Mouse (Mus musculus) neural tube, embryonic 14.5 days (tissue): Measurements from ENCODE around the gene Gm10234. TPM values are rescaled to one million over a fixed set of nuclear protein-coding genes. Genes with fewer than 3 reads are reported as not detected.
A peak's percentile ranks its signal among the peaks of the same experiment; 100 is the strongest.

Experiments
- ATAC-seq: fragments of 200-750 bp; cut with Nextera tagmentation; 2 replicates; pipeline ENCODE4 v1.8.0; 2017; ENCODE audit warnings: low read depth, mild to moderate bottlenecking, moderate TSS enrichment, moderate library complexity
- H3K27ac ChIP-seq: fragments of 300-500 bp; sonication (generic); 2 replicates; pipeline ENCODE4 v1.5.1; 2014; ENCODE audit warnings: low read depth, mild to moderate bottlenecking, control low read depth, low read length, moderate library complexity, mixed read lengths
- H3K27me3 ChIP-seq: fragments of 300-500 bp; sonication (generic); 2 replicates; pipeline ENCODE4 v1.6.1; 2014; ENCODE audit warnings: low read length; ENCODE audit not compliant: control insufficient read depth, insufficient read depth
- H3K36me3 ChIP-seq: fragments of 300-500 bp; sonication (generic); 2 replicates; pipeline ENCODE4 v1.6.1; 2014; ENCODE audit warnings: low read length, mixed read lengths; ENCODE audit not compliant: control insufficient read depth, insufficient read depth
- H3K4me1 ChIP-seq: fragments of 300-500 bp; sonication (generic); 2 replicates; pipeline ENCODE4 v1.6.1; 2014; ENCODE audit warnings: low read length; ENCODE audit not compliant: control insufficient read depth, insufficient read depth
- H3K4me2 ChIP-seq: fragments of 300-500 bp; sonication (generic); 2 replicates; pipeline ENCODE4 v1.6.1; 2014; ENCODE audit warnings: mild to moderate bottlenecking, low read depth, low read length, control low read depth
- H3K4me3 ChIP-seq: fragments of 300-500 bp; sonication (generic); 2 replicates; pipeline ENCODE4 v1.5.1; 2014; ENCODE audit warnings: low read depth, low read length, control low read depth, mixed read lengths
- H3K9ac ChIP-seq: fragments of 300-500 bp; sonication (generic); replicated peaks from 2 replicates; pipeline ENCODE4 v1.6.1; 2014; ENCODE audit warnings: low read depth, mild to moderate bottlenecking, control low read depth, low read length, mixed read lengths
- H3K9me3 ChIP-seq: fragments of 300-500 bp; sonication (generic); 2 replicates; pipeline ENCODE4 v1.6.1; 2016; ENCODE audit warnings: low read length; ENCODE audit not compliant: control insufficient read depth
- WGBS: fragments of 180-500 bp; shearing (Covaris S2); extraction: QIAGEN DNeasy Blood & Tissue Kit; methylation state at CpG from one replicate; pipeline ENCODE4 v1.1.7; 2014; 5-methylcytosine and 5-hydroxymethylcytosine counted together
- polyA plus RNA-seq: library from polyadenylated mRNA; unstranded; fragments of >200 nt; fragmentation: Nextera tagmentation; extraction: Ambion mirVana; gene quantifications from 2 replicates; pipeline ENCODE4 v1.2.1, GENCODE M21; 2014

The Gm10234 gene
- not detected in 2 replicates for polyA plus RNA-seq

GRCm38 (mm10) chr6:95321812-95322211, at the start of gene Gm10234:
Gene Gm10234, plus strand, starts transcription at chr6:95322112.
- H3K27ac ChIP-seq = no peak within 1 kb of the TSS
- no peak for ATAC-seq
- no peak within 1 kb of the TSS for H3K4me3 ChIP-seq
- H3K9me3 ChIP-seq = no peaks in the 10 kb centered on the region
- H3K4me1 ChIP-seq = no peaks in the 10 kb centered on the region
- H3K27me3 ChIP-seq = no peaks in the 10 kb centered on the region
- H3K4me2 ChIP-seq = no peak within 1 kb of the TSS
- no peaks in the 10 kb centered on the region for H3K36me3 ChIP-seq
- H3K9ac ChIP-seq = no peak within 1 kb of the TSS

DNA sequence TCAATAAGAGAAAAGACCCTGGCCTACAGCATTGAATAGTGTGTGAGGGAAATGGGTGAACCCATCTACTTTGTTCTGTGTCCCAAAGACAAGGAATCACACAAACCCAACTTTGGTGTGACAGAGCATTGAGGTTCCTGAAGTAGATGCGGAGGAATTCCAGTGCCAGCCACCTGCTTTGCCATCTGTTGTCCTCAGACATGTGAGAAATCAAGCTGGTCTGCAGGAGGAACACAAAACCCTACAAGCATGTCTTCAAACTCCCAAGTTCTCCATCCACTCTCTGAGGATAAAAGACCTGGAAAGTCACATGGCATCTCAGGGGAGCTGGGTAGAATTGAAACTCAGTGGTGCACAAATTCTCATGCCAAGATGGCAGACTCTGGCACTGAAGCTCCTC, 44.3 kb upstream of the Gm10234 start:
- no peak for ATAC-seq
- Histone ChIP-seq H3K9me3 (no peaks in the 10 kb centered on the region), H3K4me3 (no peak overlapping the region), H3K4me2 (no peak overlapping the region), H3K27me3 (no peaks in the 10 kb centered on the region), H3K27ac (no peak overlapping the region), H3K36me3 (no peaks in the 10 kb centered on the region), H3K9ac (no peak overlapping the region), H3K4me1 (no peaks in the 10 kb centered on the region)
- 93% methylated on average over 1 of the region's 1 CpGs for WGBS

- Histone ChIP-seq H3K27ac (no peak overlapping the region), H3K9me3 (no peaks in the 10 kb centered on the region), H3K4me3 (no peak overlapping the region), H3K36me3 (no peaks in the 10 kb centered on the region), H3K9ac (no peak overlapping the region), H3K4me2 (no peak overlapping the region), H3K27me3 (no peaks in the 10 kb centered on the region), H3K4me1 (no peaks in the 10 kb centered on the region)
- no peak for ATAC-seq
- 74% methylated on average over 4 of the region's 4 CpGs for WGBS
Measured at GRCm38 (mm10) chr6:95296025-95296424, 25.9 kb upstream of the Gm10234 start.

- Histone ChIP-seq H3K27ac (no peak overlapping the region), H3K4me2 (no peak overlapping the region), H3K27me3 (no peaks in the 10 kb centered on the region), H3K36me3 (no peaks in the 10 kb centered on the region), H3K9ac (no peak overlapping the region), H3K4me3 (no peak overlapping the region), H3K4me1 (no peaks in the 10 kb centered on the region), H3K9me3 (no peaks in the 10 kb centered on the region)
- 79% methylated on average over 3 of the region's 3 CpGs for WGBS
- no peak for ATAC-seq
Measured at GRCm38 (mm10) chr6:95298387-95298786, 23.5 kb upstream of the Gm10234 start.

DNA sequence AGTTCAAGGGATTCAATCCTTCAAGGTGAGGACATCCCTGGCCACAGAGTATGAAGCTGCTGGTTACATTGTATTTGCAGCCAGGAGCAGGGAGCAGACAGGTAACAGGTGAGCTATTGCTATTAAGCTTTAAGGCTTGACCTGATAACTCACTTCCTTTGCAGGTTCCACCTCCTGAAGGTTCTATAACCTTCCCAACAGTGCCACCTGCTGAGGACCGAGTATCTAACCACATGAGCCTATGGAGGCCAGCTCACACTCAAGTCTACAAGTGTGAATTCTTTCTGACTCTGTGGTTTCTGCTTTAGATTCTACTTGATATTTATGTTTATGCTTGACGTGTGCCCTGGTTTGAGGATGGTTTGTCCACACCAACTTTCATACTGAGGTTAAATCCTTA, 21.3 kb upstream of the Gm10234 start:
- H3K4me1 ChIP-seq = no peaks in the 10 kb centered on the region
- H3K27me3 ChIP-seq = no peaks in the 10 kb centered on the region
- no peak overlapping the region for H3K9ac ChIP-seq
- 75% methylated on average over 2 of the region's 2 CpGs for WGBS
- no peak overlapping the region for H3K27ac ChIP-seq
- no peak for ATAC-seq
- no peaks in the 10 kb centered on the region for H3K9me3 ChIP-seq
- no peak overlapping the region for H3K4me3 ChIP-seq
- no peak overlapping the region for H3K4me2 ChIP-seq
- H3K36me3 ChIP-seq = no peaks in the 10 kb centered on the region

DNA sequence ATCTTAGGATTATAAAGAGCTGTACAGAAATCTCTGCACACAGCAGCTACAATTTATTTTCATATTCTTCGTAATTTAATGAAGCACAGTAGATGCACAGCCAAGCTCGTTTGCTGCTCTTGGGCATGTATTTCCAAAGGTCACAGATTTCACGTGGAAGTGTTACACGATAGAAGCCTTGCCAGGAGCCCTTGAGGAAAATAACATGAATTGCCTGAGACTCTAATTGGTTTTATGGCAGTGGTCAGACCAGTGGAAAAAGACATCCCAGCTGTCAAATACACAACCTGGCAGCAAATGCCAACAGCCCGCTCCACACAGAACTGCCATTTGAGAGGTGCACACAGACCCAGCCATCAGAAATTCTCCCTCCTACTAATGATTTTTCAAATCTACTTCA, 9.3 kb downstream of the Gm10234 start:
- H3K36me3 ChIP-seq = no peaks in the 10 kb centered on the region
- no peaks in the 10 kb centered on the region for H3K9me3 ChIP-seq
- H3K4me3 ChIP-seq = no peak overlapping the region
- no peaks in the 10 kb centered on the region for H3K27me3 ChIP-seq
- no peak overlapping the region for H3K4me2 ChIP-seq
- WGBS = 47% methylated on average over 5 of the region's 5 CpGs
- H3K4me1 ChIP-seq = no peaks in the 10 kb centered on the region
- H3K9ac ChIP-seq = no peak overlapping the region
- no peak for ATAC-seq
- H3K27ac ChIP-seq = 0 out of 2 replicates have a peak overlapping the region, but pooled peaks have one; percentile 28

DNA sequence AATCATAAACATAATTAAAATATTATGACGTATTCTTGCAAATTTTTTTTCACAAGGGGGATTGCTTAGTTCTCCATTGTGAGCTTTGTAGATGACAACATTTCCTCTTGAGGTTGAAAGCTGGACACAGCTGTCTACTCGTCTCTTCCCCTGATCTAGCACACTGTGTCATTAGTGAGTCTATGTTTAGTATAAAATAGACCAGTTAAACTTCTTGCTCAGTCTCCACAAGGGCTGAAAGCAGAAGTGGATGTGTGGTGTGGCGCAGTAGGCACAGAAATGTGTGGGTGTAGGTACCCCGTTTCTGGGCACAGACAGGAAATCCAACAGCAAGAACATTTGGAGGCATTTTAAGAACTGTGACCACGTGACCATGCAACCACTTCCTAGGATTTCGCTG, 12.9 kb downstream of the Gm10234 start:
- Histone ChIP-seq H3K27me3 (no peaks in the 10 kb centered on the region), H3K36me3 (no peaks in the 10 kb centered on the region), H3K27ac (no peak overlapping the region), H3K9me3 (no peaks in the 10 kb centered on the region), H3K4me1 (no peaks in the 10 kb centered on the region), H3K9ac (no peak overlapping the region), H3K4me2 (no peak overlapping the region), H3K4me3 (no peak overlapping the region)
- whole genome bisulfite sequencing = 89% methylated on average over 6 of the region's 6 CpGs
- no peak for ATAC-seq

DNA sequence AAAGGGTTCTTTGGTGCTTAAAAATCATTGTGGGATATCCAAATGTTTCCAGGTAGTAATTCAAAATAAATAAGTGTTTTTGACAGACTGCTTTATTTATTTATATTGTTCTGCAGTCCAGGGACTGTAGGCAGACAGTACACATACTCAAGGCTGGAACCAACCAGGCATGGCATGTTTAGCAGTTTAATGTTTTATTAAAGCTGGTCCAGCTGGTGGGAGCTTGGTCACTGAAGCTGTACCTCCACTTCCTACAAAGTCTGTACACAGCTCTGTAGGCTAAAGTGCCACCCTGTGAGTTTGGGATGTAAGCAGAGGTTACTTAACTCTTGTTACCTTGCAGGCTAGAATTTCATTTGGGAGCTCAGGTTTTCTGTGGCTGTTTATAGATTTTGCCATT, 27.5 kb downstream of the Gm10234 start:
- Histone ChIP-seq H3K4me3 (no peak overlapping the region), H3K9ac (no peak overlapping the region), H3K27ac (no peak overlapping the region), H3K4me2 (no peak overlapping the region), H3K27me3 (no peaks in the 10 kb centered on the region), H3K36me3 (no peaks in the 10 kb centered on the region), H3K4me1 (no peaks in the 10 kb centered on the region), H3K9me3 (no peaks in the 10 kb centered on the region)
- ATAC-seq = no peak

DNA sequence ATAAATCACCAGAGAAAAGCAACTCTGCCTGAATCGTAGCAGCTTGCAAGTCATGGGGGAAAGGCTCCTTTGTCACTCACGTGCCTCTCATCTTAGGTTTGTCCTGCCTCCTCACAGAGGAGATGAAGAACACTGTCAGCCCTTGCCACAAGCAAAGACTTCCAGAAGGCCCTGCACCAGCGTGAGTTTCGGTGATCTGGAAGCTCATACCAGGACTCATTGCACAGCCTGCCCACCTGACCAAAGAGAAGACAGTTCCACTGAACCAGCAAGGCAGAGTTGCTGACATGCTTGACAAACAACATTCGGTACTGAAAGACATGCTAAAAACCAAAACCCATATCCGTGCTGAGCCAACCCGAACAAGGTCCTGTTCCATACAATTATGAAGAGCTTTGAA, 31.1 kb downstream of the Gm10234 start:
- Histone ChIP-seq H3K27ac (no peak overlapping the region), H3K9ac (no peak overlapping the region), H3K4me1 (no peaks in the 10 kb centered on the region), H3K4me2 (no peak overlapping the region), H3K27me3 (no peaks in the 10 kb centered on the region), H3K36me3 (no peaks in the 10 kb centered on the region), H3K9me3 (no peaks in the 10 kb centered on the region), H3K4me3 (no peak overlapping the region)
- 88% methylated on average over 7 of the region's 7 CpGs for WGBS
- ATAC-seq = no peak

DNA sequence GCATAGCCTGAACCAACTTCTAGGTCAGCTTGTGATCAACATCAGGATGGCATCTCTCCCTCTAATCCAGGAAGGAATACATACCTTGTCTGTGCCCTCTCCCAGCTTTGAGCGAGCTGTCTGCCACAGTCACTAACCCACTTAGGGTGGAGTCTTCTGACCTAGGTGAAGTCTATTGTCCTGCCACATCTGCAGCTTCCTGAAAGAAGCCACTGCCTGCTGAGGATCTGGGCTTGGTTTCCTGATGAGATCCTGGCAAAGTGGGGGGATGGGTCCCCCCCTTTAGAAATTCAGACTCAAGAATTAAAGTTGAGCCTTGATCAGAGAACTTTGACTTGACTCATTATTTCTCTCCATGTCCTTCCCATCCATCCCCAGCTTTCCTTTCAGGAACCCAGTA, 32.0 kb downstream of the Gm10234 start:
- no peaks in the 10 kb centered on the region for H3K27me3 ChIP-seq
- no peaks in the 10 kb centered on the region for H3K4me1 ChIP-seq
- no peak for ATAC-seq
- H3K4me2 ChIP-seq = no peak overlapping the region
- no peak overlapping the region for H3K9ac ChIP-seq
- H3K36me3 ChIP-seq = no peaks in the 10 kb centered on the region
- no peak overlapping the region for H3K27ac ChIP-seq
- 75% methylated on average over 1 of the region's 1 CpGs for WGBS
- H3K9me3 ChIP-seq = no peaks in the 10 kb centered on the region
- no peak overlapping the region for H3K4me3 ChIP-seq
